Comparison of ENCODE assay signal across 23 mouse cellular contexts in genomic region chr6:89633115-89633514, GRCm38 (mm10). TPM values are rescaled to one million over a fixed set of nuclear protein-coding genes. Genes with fewer than 3 reads are reported as not detected.
DNase-seq lines count a peak whose midpoint lies in the region; ATAC-seq and TF ChIP-seq lines count a peak whose summit lies in the region.
"Had no signal": no experiment of that assay in that cellular context is flagged by ENCODE, and none has a peak within 500 bp of the region (broad histone marks: within the 10 kb centered on the region; RNA-seq: fewer than 3 reads in every experiment).

No protein-coding gene starts in this region.

- H3K27me3 ChIP-seq in hindbrain, embryonic 10.5 days (ENCODE audit: insufficient read depth, poor library complexity, severe bottlenecking) = no peaks in the 10 kb centered on the region
- H3K27me3 ChIP-seq in hindbrain, postnatal 0 days (ENCODE audit: insufficient read depth, low read length) = no peaks in the 10 kb centered on the region
- H3K27me3 ChIP-seq in midbrain, embryonic 12.5 days = no peaks in the 10 kb centered on the region
- peaks cover 2% of the 10 kb centered on the region; the same call in 1 of the 2 replicates for H3K27me3 ChIP-seq in midbrain, embryonic 16.5 days (ENCODE audit: control insufficient read depth, insufficient read depth, low read depth, low read length)
- no peaks in the 10 kb centered on the region; the same call in 1 of the 2 replicates for H3K27me3 ChIP-seq in hindbrain, embryonic 12.5 days

- H3K9ac ChIP-seq in hindbrain, postnatal 0 days (replicated peaks; ENCODE audit: low read length) = no peak overlapping the region
- no peak overlapping the region for H3K9ac ChIP-seq in midbrain, embryonic 12.5 days (replicated peaks)
- H3K9ac ChIP-seq in midbrain, embryonic 16.5 days (ENCODE audit: low read depth, low read length) = no peak overlapping the region
- no peak overlapping the region for H3K9ac ChIP-seq in hindbrain, embryonic 12.5 days
- H3K9ac ChIP-seq: embryonic facial prominence, embryonic 13.5 days; heart, embryonic 15.5 days; limb, embryonic 12.5 days; liver, postnatal 0 days had no signal

- TF ChIP-seq CTCF in hindbrain, postnatal 0 days (IDR thresholded peaks at IDR 0.05; ENCODE audit: low read depth) = no peak

- peak overlapping the region; percentile 53; the same call in 1 of the 2 replicates for H3K27ac ChIP-seq in hindbrain, embryonic 10.5 days
- no peak overlapping the region for H3K27ac ChIP-seq in hindbrain, postnatal 0 days
- 0 out of 2 replicates have a peak overlapping the region, but pooled peaks have one; percentile 16 for H3K27ac ChIP-seq in midbrain, embryonic 12.5 days (replicated peaks)
- no peak overlapping the region for H3K27ac ChIP-seq in midbrain, embryonic 16.5 days (ENCODE audit: low read length)
- peak overlapping the region; percentile 66; the same call in 1 of the 2 replicates for H3K27ac ChIP-seq in hindbrain, embryonic 12.5 days
- H3K27ac ChIP-seq: embryonic facial prominence, embryonic 13.5 days; heart, embryonic 15.5 days; limb, embryonic 12.5 days had no signal

- peaks cover 12% of the 10 kb centered on the region for H3K4me1 ChIP-seq in hindbrain, embryonic 10.5 days (replicated peaks)
- no peaks in the 10 kb centered on the region for H3K4me1 ChIP-seq in hindbrain, postnatal 0 days (ENCODE audit: insufficient read depth, low read length)
- H3K4me1 ChIP-seq in midbrain, embryonic 12.5 days = peaks cover 10% of the 10 kb centered on the region
- H3K4me1 ChIP-seq in midbrain, embryonic 16.5 days (ENCODE audit: control insufficient read depth, insufficient read depth, low read length) = peaks cover 2% of the 10 kb centered on the region; the same call in 1 of the 2 replicates
- peaks cover 12% of the 10 kb centered on the region for H3K4me1 ChIP-seq in hindbrain, embryonic 12.5 days

- H3K9me3 ChIP-seq in hindbrain, embryonic 10.5 days = no peaks in the 10 kb centered on the region
- no peaks in the 10 kb centered on the region for H3K9me3 ChIP-seq in hindbrain, postnatal 0 days (ENCODE audit: low read length)
- no peaks in the 10 kb centered on the region for H3K9me3 ChIP-seq in midbrain, embryonic 12.5 days
- no peaks in the 10 kb centered on the region for H3K9me3 ChIP-seq in midbrain, embryonic 16.5 days (replicated peaks; ENCODE audit: control insufficient read depth, low read length, poor library complexity, severe bottlenecking)
- H3K9me3 ChIP-seq in hindbrain, embryonic 12.5 days (replicated peaks) = no peaks in the 10 kb centered on the region
- H3K9me3 ChIP-seq: embryonic facial prominence, embryonic 13.5 days; heart, embryonic 15.5 days; limb, embryonic 12.5 days had no signal

- no peaks in the 10 kb centered on the region for H3K36me3 ChIP-seq in hindbrain, embryonic 10.5 days
- no peaks in the 10 kb centered on the region for H3K36me3 ChIP-seq in hindbrain, postnatal 0 days (ENCODE audit: insufficient read depth, low read length)
- no peaks in the 10 kb centered on the region for H3K36me3 ChIP-seq in midbrain, embryonic 12.5 days
- H3K36me3 ChIP-seq in midbrain, embryonic 16.5 days (ENCODE audit: control insufficient read depth, insufficient read depth, low read length) = no peaks in the 10 kb centered on the region
- H3K36me3 ChIP-seq in hindbrain, embryonic 12.5 days = no peaks in the 10 kb centered on the region
- H3K36me3 ChIP-seq: embryonic facial prominence, embryonic 13.5 days; heart, embryonic 15.5 days; limb, embryonic 12.5 days had no signal

- no peak overlapping the region for H3K4me2 ChIP-seq in hindbrain, postnatal 0 days (ENCODE audit: low read depth, low read length)
- H3K4me2 ChIP-seq in midbrain, embryonic 12.5 days (replicated peaks) = no peak overlapping the region
- H3K4me2 ChIP-seq in midbrain, embryonic 16.5 days (ENCODE audit: low read length) = no peak overlapping the region
- H3K4me2 ChIP-seq in hindbrain, embryonic 12.5 days (replicated peaks) = no peak overlapping the region
- H3K4me2 ChIP-seq: embryonic facial prominence, embryonic 13.5 days; heart, embryonic 15.5 days; limb, embryonic 12.5 days; liver, embryonic 11.5 days; midbrain, embryonic 11.5 days had no signal

- DNase-seq in hindbrain, embryonic 10.5 days (ENCODE audit: low spot score) = no peak
- no peak for DNase-seq in hindbrain, postnatal 0 days (ENCODE audit: low spot score)
- DNase-seq in retina, postnatal 1 day = peak; percentile 33
- no peak for DNase-seq in adrenal gland, postnatal 36 days
- DNase-seq: adrenal gland, postnatal 25 days; cerebellum, adult 11 months; embryo, embryonic 11 days; gastrocnemius, adult 2 months; heart, postnatal 4 days; liver, postnatal 0 days; right cerebral cortex, postnatal 25 days; spleen, adult 18-20 months had no signal

- no peak overlapping the region for H3K4me3 ChIP-seq in hindbrain, embryonic 10.5 days
- no peak overlapping the region for H3K4me3 ChIP-seq in hindbrain, postnatal 0 days (ENCODE audit: low read length)
- H3K4me3 ChIP-seq in midbrain, embryonic 12.5 days = no peak overlapping the region
- H3K4me3 ChIP-seq in midbrain, embryonic 16.5 days (ENCODE audit: low read depth, low read length) = no peak overlapping the region
- no peak overlapping the region for H3K4me3 ChIP-seq in hindbrain, embryonic 12.5 days
- H3K4me3 ChIP-seq: embryonic facial prominence, embryonic 13.5 days; erythroblast, embryonic 14.5 days; gastrocnemius, adult 2 months; heart, embryonic 15.5 days; limb, embryonic 12.5 days had no signal

- WGBS in hindbrain, embryonic 10.5 days = 72% methylated on average over 7 of the region's 7 CpGs
- WGBS in hindbrain, postnatal 0 days = 42% methylated on average over 7 of the region's 7 CpGs
- WGBS in midbrain, embryonic 12.5 days = 62% methylated on average over 7 of the region's 7 CpGs
- 45% methylated on average over 7 of the region's 7 CpGs for WGBS in midbrain, embryonic 16.5 days
- 51% methylated on average over 7 of the region's 7 CpGs for WGBS in hindbrain, embryonic 12.5 days

- no peak for ATAC-seq in hindbrain, postnatal 0 days
- no peak for ATAC-seq in midbrain, embryonic 12.5 days (ENCODE audit: low FRiP score, low read depth)
- no peak for ATAC-seq in midbrain, embryonic 16.5 days
- peak; percentile 55 for ATAC-seq in hindbrain, embryonic 12.5 days (ENCODE audit: low FRiP score)
- ATAC-seq: forebrain, embryonic 14.5 days; liver, postnatal 0 days; lung, postnatal 0 days had no signal

RNA-seq across cellular contexts. Expression of gene Txnrd3, which starts 10.7 kb away (rescaled TPM):
- polyA plus RNA-seq in hindbrain, embryonic 10.5 days (2016; fragmentation: Nextera tagmentation; extraction: Ambion mirVana) = 9.9 and 12.0 TPM in 2 replicates
- total RNA-seq in hindbrain, postnatal 0 days (2014; rRNA removed) = 15.0 and 17.6 TPM in 2 replicates
- polyA plus RNA-seq in hindbrain, postnatal 0 days (2015; fragmentation: Nextera tagmentation; extraction: Ambion mirVana) = 17.4 and 18.8 TPM in 2 replicates
- 14.1 and 14.3 TPM in 2 replicates for polyA plus RNA-seq in midbrain, embryonic 12.5 days (2016; fragmentation: Nextera tagmentation; extraction: Ambion mirVana)
- polyA plus RNA-seq in midbrain, embryonic 16.5 days (2015; fragmentation: Nextera tagmentation; extraction: Ambion mirVana) = 15.4 and 15.5 TPM in 2 replicates
- polyA plus RNA-seq in hindbrain, embryonic 12.5 days (2016; fragmentation: Nextera tagmentation; extraction: Ambion mirVana) = 15.5 and 16.3 TPM in 2 replicates
- total RNA-seq in adrenal gland, postnatal 36 days (2021) = 10 to 100 TPM in 1 of 2 experiments, 1 to 10 TPM in 1; 9.4 to 15.5 TPM
- polyA plus RNA-seq: erythroblast, embryonic 14.5 days had no signal

RNA-seq across cellular contexts. Expression of gene Chchd6, which starts 37.7 kb away (rescaled TPM):
- 89.0 and 103 TPM in 2 replicates for polyA plus RNA-seq in hindbrain, embryonic 10.5 days (2016; fragmentation: Nextera tagmentation; extraction: Ambion mirVana)
- 102 and 105 TPM in 2 replicates for total RNA-seq in hindbrain, postnatal 0 days (2014; rRNA removed)
- polyA plus RNA-seq in hindbrain, postnatal 0 days (2015; fragmentation: Nextera tagmentation; extraction: Ambion mirVana) = 165 and 180 TPM in 2 replicates
- 92.9 and 97.0 TPM in 2 replicates for polyA plus RNA-seq in midbrain, embryonic 12.5 days (2016; fragmentation: Nextera tagmentation; extraction: Ambion mirVana)
- polyA plus RNA-seq in midbrain, embryonic 16.5 days (2015; fragmentation: Nextera tagmentation; extraction: Ambion mirVana) = 170 and 191 TPM in 2 replicates
- 73.1 and 82.4 TPM in 2 replicates for polyA plus RNA-seq in hindbrain, embryonic 12.5 days (2016; fragmentation: Nextera tagmentation; extraction: Ambion mirVana)
- 10 to 100 TPM; 27.2 to 37.5 TPM for total RNA-seq in adrenal gland, postnatal 36 days (2021)

Comparison
In these comparisons a context has a peak if more than half of its experiments do, and no peak if none do; other contexts are left out.
1. H3K27ac ChIP-seq: peak in hindbrain, embryonic 10.5 days (single experiment), midbrain, embryonic 12.5 days (single experiment) and hindbrain, embryonic 12.5 days (single experiment); none in hindbrain, postnatal 0 days (single experiment) and midbrain, embryonic 16.5 days (single experiment).